Mouse (Mus musculus) liver, embryonic 12.5 days (tissue): ENCODE results near the gene Ugp2. TPM values are rescaled to one million over a fixed set of nuclear protein-coding genes. Genes with fewer than 3 reads are reported as not detected.

Source experiments
- ATAC-seq: fragments of 200-750 bp; cut with Nextera tagmentation; 2 replicates; pipeline ENCODE4 v1.8.0; 2017; ENCODE audit warnings: moderate number of reproducible peaks, mild to moderate bottlenecking, moderate library complexity
- H3K27ac ChIP-seq: fragments of 300-500 bp; sonication (generic); 2 replicates; pipeline ENCODE4 v1.5.1; 2016; ENCODE audit warnings: mild to moderate bottlenecking
- H3K27me3 ChIP-seq: fragments of 300-500 bp; sonication (generic); replicated peaks from 2 replicates; pipeline ENCODE4 v1.6.1; 2016; ENCODE audit warnings: mild to moderate bottlenecking, moderate library complexity
- H3K36me3 ChIP-seq: fragments of 300-500 bp; sonication (generic); 2 replicates; pipeline ENCODE4 v1.6.1; 2016; ENCODE audit warnings: mild to moderate bottlenecking, moderate library complexity
- H3K4me1 ChIP-seq: fragments of 300-500 bp; sonication (generic); 2 replicates; pipeline ENCODE4 v1.6.1; 2016
- H3K4me2 ChIP-seq: fragments of 300-500 bp; sonication (generic); 2 replicates; pipeline ENCODE4 v1.6.1; 2016; ENCODE audit warnings: mild to moderate bottlenecking, moderate library complexity
- H3K4me3 ChIP-seq: fragments of 300-500 bp; sonication (generic); 2 replicates; pipeline ENCODE4 v1.5.1; 2016; ENCODE audit warnings: mild to moderate bottlenecking, moderate library complexity
- H3K9ac ChIP-seq: fragments of 300-500 bp; sonication (generic); 2 replicates; pipeline ENCODE4 v1.6.1; 2016; ENCODE audit warnings: mild to moderate bottlenecking, moderate library complexity
- H3K9me3 ChIP-seq: fragments of 300-500 bp; sonication (generic); replicated peaks from 2 replicates; pipeline ENCODE4 v1.6.1; 2016; ENCODE audit warnings: mild to moderate bottlenecking, moderate library complexity
- WGBS: fragments of 180-500 bp; shearing (Covaris S2); methylation state at CpG from one replicate; pipeline ENCODE4 v1.1.7; 2016; ENCODE audit not compliant: insufficient replicate concordance; 5-methylcytosine and 5-hydroxymethylcytosine counted together
- microRNA counts: library from miRNA; unstranded; fragments of <30 nt; microRNA quantifications from one replicate; lab custom pipeline; 2017
- microRNA-seq: library from miRNA; unstranded; fragments of <30 nt; microRNA quantifications from one replicate; pipeline ENCODE4, GENCODE M21; 2017
- polyA plus RNA-seq: library from polyadenylated mRNA; unstranded; fragments of >200 nt; fragmentation: Nextera tagmentation; extraction: Ambion mirVana; gene quantifications from 2 replicates; pipeline ENCODE4 v1.2.1, GENCODE M21; 2016

Ugp2 gene
- polyA plus RNA-seq, 1 experiment from 2014 or later, result 37.9 TPM

DNA sequence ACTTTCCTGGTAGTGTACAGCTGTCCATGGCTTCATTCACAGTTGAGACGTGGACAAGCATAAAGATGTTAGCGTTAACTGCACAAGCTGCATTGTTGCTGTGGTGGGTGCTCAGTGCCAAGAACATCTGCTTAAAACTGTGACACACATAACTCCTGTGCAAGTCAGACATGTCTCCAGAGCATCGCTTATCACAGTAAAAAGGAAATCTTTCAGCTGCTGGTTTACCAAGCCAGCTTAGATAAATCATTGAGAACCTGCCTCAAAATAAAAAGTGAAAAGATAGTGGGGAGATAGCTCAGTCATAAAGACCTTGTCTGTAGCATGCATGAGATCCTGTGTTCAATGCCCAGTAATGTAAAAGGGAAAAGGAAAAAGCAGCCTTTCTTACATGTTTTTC, 84.6 kb downstream of the Ugp2 start:
- H3K9me3 ChIP-seq, result no peaks in the 10 kb centered on the region
- H3K4me1 ChIP-seq, result no peaks in the 10 kb centered on the region; the same call in 1 of the 2 replicates
- H3K9ac ChIP-seq, result no peak overlapping the region
- no peak overlapping the region for H3K4me3 ChIP-seq
- no peaks in the 10 kb centered on the region for H3K27me3 ChIP-seq
- WGBS, result 50% methylated on average over 3 of the region's 3 CpGs
- no peak overlapping the region for H3K4me2 ChIP-seq
- no peak for ATAC-seq
- H3K27ac ChIP-seq, result no peak overlapping the region
- H3K36me3 ChIP-seq, result peaks cover 11% of the 10 kb centered on the region

GRCm38 (mm10) chr11:21276151-21276550, 94.8 kb downstream of the Ugp2 start:
- no peak for ATAC-seq

More at GRCm38 (mm10) chr11:21276151-21276550, 94.8 kb downstream of the Ugp2 start:
- Histone ChIP-seq H3K27me3 (no peaks in the 10 kb centered on the region), H3K4me3 (no peak overlapping the region), H3K4me1 (no peaks in the 10 kb centered on the region), H3K9ac (no peak overlapping the region), H3K36me3 (peaks cover 43% of the 10 kb centered on the region), H3K9me3 (no peaks in the 10 kb centered on the region), H3K4me2 (no peak overlapping the region), H3K27ac (no peak overlapping the region)
- WGBS, result 81% methylated on average over 2 of the region's 2 CpGs

MicroRNA genes within 50 kb of the gene (microRNA counts, 519-probe panel; counts per million panel counts)
- microRNA mmu-miR-1933-3p (lab: Ali Mortazavi, UCI), result 582 counts per million, percentile 70 among the panel's probes with 10 or more counts
- microRNA mmu-miR-1933-5p (lab: Ali Mortazavi, UCI), result 582 counts per million, percentile 70 among the panel's probes with 10 or more counts

Small RNA genes within 50 kb of the gene (microRNA-seq; reads per million reads assigned to microRNA genes)
- not detected for gene Mir1933

Other genes starting within 250 kb of the Ugp2 start
- gene Vps54, start 131.9 kb downstream of the Ugp2 start, polyA plus RNA-seq, result 9.5 and 9.8 TPM in 2 replicates
- gene Wdpcp, start 201.0 kb upstream of the Ugp2 start, polyA plus RNA-seq, result 2.4 and 2.8 TPM in 2 replicates
- 164 and 170 TPM in 2 replicates for gene Mdh1, start 201.2 kb upstream of the Ugp2 start, polyA plus RNA-seq